Mouse (Mus musculus) CH12.LX (cell line): ENCODE measurements at regions not wholly inside any gene's neighbourhood (a gene's known extent, or its start where the extent isn't known, plus 50 kb on each side); places are given as distances from the start of the nearest gene placed in this dataset.

Experiments
- DNase-seq: peaks from one replicate; pipeline ENCODE4 v3.0.0-alpha.2; 2013; ENCODE audit errors: extremely low read depth
- H3K27ac ChIP-seq: 2 replicates; pipeline ENCODE4 v1.5.1; 2012; ENCODE audit warnings: low read depth, mild to moderate bottlenecking, control low read depth, moderate library complexity; ENCODE audit not compliant: insufficient read depth
- H3K27me3 ChIP-seq: replicated peaks from 2 replicates; pipeline ENCODE3; 2012; ENCODE audit warnings: inconsistent platforms
- H3K36me3 ChIP-seq, 2 experiments: replicated peaks in 1 of 2; 2 replicates each; pipeline versions ENCODE3 to v1.6.1; 2012; ENCODE audit warnings: inconsistent platforms in 1 of 2, low read length in 1 of 2, mild to moderate bottlenecking in 1 of 2, mixed read lengths in 1 of 2, moderate library complexity in 1 of 2; ENCODE audit not compliant: control insufficient read depth in 1 of 2, insufficient read depth in 1 of 2
- H3K4me1 ChIP-seq, 2 experiments: 2 replicates each; pipeline ENCODE4 v1.6.1; 2012; ENCODE audit warnings: inconsistent platforms in 1 of 2, moderate library complexity in 1 of 2; ENCODE audit not compliant: insufficient read depth in 2 of 2, control insufficient read depth in 1 of 2
- H3K4me2 ChIP-seq: 2 replicates; pipeline ENCODE4 v1.6.1; 2012; ENCODE audit warnings: low read depth, mild to moderate bottlenecking, control low read depth; ENCODE audit not compliant: poor library complexity, insufficient read depth, severe bottlenecking
- H3K4me3 ChIP-seq, 3 experiments: fragments of 150-350 bp in 1 of 3; sonication (generic) in 1 of 3; replicated peaks in 1 of 3; 2 replicates each; pipeline versions ENCODE3 to v1.5.1; 2011 to 2012; ENCODE audit warnings: low read depth in 2 of 3, low read length in 2 of 3, mild to moderate bottlenecking in 2 of 3, moderate library complexity in 2 of 3, control low read depth in 1 of 3, improper control_type of control experiment in 1 of 3, inconsistent platforms in 1 of 3, mixed read lengths in 1 of 3; ENCODE audit not compliant: poor library complexity in 1 of 3
- H3K79me2 ChIP-seq: replicated peaks from 2 replicates; pipeline ENCODE4 v1.6.1; 2012; ENCODE audit warnings: mild to moderate bottlenecking, moderate library complexity; ENCODE audit not compliant: control insufficient read depth, poor library complexity, insufficient read depth, severe bottlenecking; ENCODE audit errors: extremely low read depth
- H3K9ac ChIP-seq: 2 replicates; pipeline ENCODE4 v1.6.1; 2012; ENCODE audit warnings: low read depth, mild to moderate bottlenecking, control low read depth, moderate library complexity; ENCODE audit not compliant: insufficient read depth
- H3K9me3 ChIP-seq: replicated peaks from 2 replicates; pipeline ENCODE3; 2012; ENCODE audit warnings: low read length, inconsistent platforms, mixed read lengths
- BHLHE40 ChIP-seq: IDR thresholded peaks from 2 replicates; pipeline ENCODE4 v1.6.1; 2011; ENCODE audit warnings: mild to moderate bottlenecking, low read depth, low read length, improper control_type of control experiment
- CTCF ChIP-seq, 2 experiments: IDR thresholded peaks in 1 of 2; conservative IDR thresholded peaks in 1 of 2; 2 replicates each; pipeline ENCODE4 v1.5.1; 2011 to 2012; ENCODE audit warnings: low read depth in 2 of 2, low read length in 2 of 2, improper control_type of control experiment in 1 of 2, inconsistent platforms in 1 of 2, mild to moderate bottlenecking in 1 of 2, moderate library complexity in 1 of 2
- ELF1 ChIP-seq: IDR thresholded peaks from 2 replicates; pipeline ENCODE4 v1.6.1; 2014; ENCODE audit warnings: low read depth, mild to moderate bottlenecking, inconsistent platforms, low read length, improper control_type of control experiment
- JUN ChIP-seq: IDR thresholded peaks from 2 replicates; pipeline ENCODE4 v1.6.1; 2011; ENCODE audit warnings: low read depth, mild to moderate bottlenecking, low read length, improper control_type of control experiment, moderate library complexity; ENCODE audit not compliant: insufficient read depth
- MAX ChIP-seq: IDR thresholded peaks from 2 replicates; pipeline ENCODE4 v1.6.1; 2011; ENCODE audit warnings: low read length, improper control_type of control experiment
- MAZ ChIP-seq: IDR thresholded peaks from 2 replicates; pipeline ENCODE4 v1.6.1; 2012; ENCODE audit warnings: low read depth, mild to moderate bottlenecking, inconsistent platforms, low read length, improper control_type of control experiment, moderate library complexity
- MYC ChIP-seq: IDR thresholded peaks from 2 replicates; pipeline ENCODE4 v1.6.1; 2011; ENCODE audit warnings: low read depth, mild to moderate bottlenecking, improper control_type of control experiment, low read length
- NRF1 ChIP-seq: IDR thresholded peaks from 2 replicates; pipeline ENCODE4 v1.6.1; 2014; ENCODE audit warnings: low read depth, mild to moderate bottlenecking, inconsistent platforms, low read length, improper control_type of control experiment, moderate library complexity
- POLR2A ChIP-seq: IDR thresholded peaks from 2 replicates; pipeline ENCODE4 v1.6.1; 2011; ENCODE audit warnings: low read depth, mild to moderate bottlenecking, improper control_type of control experiment, low read length
- SIN3A ChIP-seq: IDR thresholded peaks from 2 replicates; pipeline ENCODE4 v1.6.1; 2012; ENCODE audit warnings: low read length, improper control_type of control experiment, inconsistent platforms
- SMC3 ChIP-seq: IDR thresholded peaks from 2 replicates; pipeline ENCODE4 v1.6.1; 2011; ENCODE audit warnings: low read depth, low read length, improper control_type of control experiment
- UBTF ChIP-seq: IDR thresholded peaks from 2 replicates; pipeline ENCODE4 v1.6.1; 2012; ENCODE audit warnings: low read depth, mild to moderate bottlenecking, inconsistent platforms, low read length, improper control_type of control experiment, moderate library complexity
- ZKSCAN1 ChIP-seq: IDR thresholded peaks from 2 replicates; pipeline ENCODE4 v1.6.1; 2012; ENCODE audit warnings: low read depth, inconsistent platforms, low read length, improper control_type of control experiment, borderline replicate concordance
- ZNF384 ChIP-seq: IDR thresholded peaks from 2 replicates; pipeline ENCODE4 v1.6.1; 2012; ENCODE audit warnings: low read depth, low read length, improper control_type of control experiment, inconsistent platforms
- dilution Hi-C: fragments of 300-500 bp; cut with MboI; formaldehyde crosslinking; loops from 2 replicates; pipeline ENCODE4 v1.14.3; 2020; ENCODE audit warnings: low sequenced_read_pairs; ENCODE audit not compliant: extremely low pct_unique_long_range_greater_than_20kb, extremely low pct_ligation_motif_present
- in situ Hi-C: fragments of 300-500 bp; cut with MboI; formaldehyde crosslinking; loops from 3 replicates; pipeline ENCODE4 v1.14.3; 2019; ENCODE audit warnings: low sequenced_read_pairs, low pct_ligation_motif_present, low pct_unique_long_range_greater_than_20kb, mixed read lengths

DNA sequence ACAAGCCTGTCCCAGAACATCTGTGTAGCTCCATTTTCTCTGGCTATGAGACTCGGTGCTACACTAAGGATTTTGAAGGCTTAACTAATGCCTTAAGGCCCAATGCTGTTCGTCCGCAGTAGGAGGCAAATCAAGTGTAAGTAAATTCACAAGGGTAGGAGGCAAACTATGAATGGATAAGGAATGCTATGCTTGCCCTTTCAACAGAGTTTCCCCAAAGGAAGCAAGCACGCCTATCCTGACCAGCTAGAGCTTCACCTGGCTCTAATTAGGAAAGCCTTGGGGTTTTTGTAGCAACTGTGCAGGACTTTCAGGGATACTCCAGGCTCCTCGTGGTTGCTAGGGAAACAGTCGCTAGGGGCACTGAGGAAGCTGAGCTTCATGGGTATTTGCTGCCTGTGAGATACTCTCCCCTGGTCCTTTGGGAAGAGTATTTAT is 532.4 kb upstream of the Pbx1 start:
- Histone ChIP-seq H3K9me3 (peaks cover 49% of the 10 kb centered on the region), H3K4me1 (no peaks in the 10 kb centered on the region), H3K4me3 (no peak overlapping the region), H3K9ac (no peak overlapping the region), H3K79me2 (no peaks in the 10 kb centered on the region), H3K27ac (no peak overlapping the region), H3K36me3 (no peaks in the 10 kb centered on the region), H3K27me3 (no peaks in the 10 kb centered on the region), H3K4me2 (no peak overlapping the region)
- TF ChIP-seq ZKSCAN1 (no peak), CTCF (conservative IDR thresholded peaks at IDR 0.05 in 1 of 2, IDR thresholded peaks at IDR 0.05 in 1 of 2; ENCODE audit: low read depth in 2 of 2, low read length in 2 of 2) (no peak), ELF1 (no peak), POLR2A (no peak), MAX (no peak), ZNF384 (no peak), SMC3 (no peak), NRF1 (no peak)
- no peak for DNase-seq
- in situ Hi-C loops, result no loop called here
- dilution Hi-C loops, result no loop called here

DNA sequence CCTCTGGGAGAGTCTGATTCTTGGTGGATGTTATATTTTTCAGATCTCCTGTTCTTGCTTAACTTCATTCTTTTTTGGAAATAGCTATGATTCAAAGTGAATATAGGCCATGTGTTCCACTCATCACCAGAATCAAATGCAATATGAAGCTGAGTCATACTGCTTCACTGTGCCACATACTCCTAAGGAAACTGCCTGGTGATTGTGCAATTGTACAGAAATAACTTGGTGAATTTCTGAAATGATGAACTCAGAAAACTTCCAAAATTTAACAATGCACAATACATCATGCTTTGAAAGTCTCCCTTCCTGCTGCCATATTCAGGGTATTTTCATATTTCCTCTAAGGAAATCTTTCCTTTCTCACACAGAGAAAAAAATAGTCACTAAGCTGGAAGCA is 518.9 kb upstream of the Pbx1 start:
- no peaks in the 10 kb centered on the region for H3K36me3 ChIP-seq
- H3K27me3 ChIP-seq, result no peaks in the 10 kb centered on the region
- H3K4me1 ChIP-seq, result no peaks in the 10 kb centered on the region
- no peak for TF ChIP-seq UBTF
- no peak for TF ChIP-seq MAZ
- no peak for TF ChIP-seq MYC
- no peak for TF ChIP-seq POLR2A
- no peak for TF ChIP-seq BHLHE40
- H3K4me3 ChIP-seq, result no peak overlapping the region
- in situ Hi-C loops, result no loop called here
- no peak for DNase-seq
- H3K27ac ChIP-seq, result no peak overlapping the region
- no peak overlapping the region for H3K9ac ChIP-seq
- H3K4me2 ChIP-seq, result no peak overlapping the region
- dilution Hi-C loops, result no loop called here
- peaks cover 26% of the 10 kb centered on the region for H3K9me3 ChIP-seq
- no peaks in the 10 kb centered on the region for H3K79me2 ChIP-seq

DNA sequence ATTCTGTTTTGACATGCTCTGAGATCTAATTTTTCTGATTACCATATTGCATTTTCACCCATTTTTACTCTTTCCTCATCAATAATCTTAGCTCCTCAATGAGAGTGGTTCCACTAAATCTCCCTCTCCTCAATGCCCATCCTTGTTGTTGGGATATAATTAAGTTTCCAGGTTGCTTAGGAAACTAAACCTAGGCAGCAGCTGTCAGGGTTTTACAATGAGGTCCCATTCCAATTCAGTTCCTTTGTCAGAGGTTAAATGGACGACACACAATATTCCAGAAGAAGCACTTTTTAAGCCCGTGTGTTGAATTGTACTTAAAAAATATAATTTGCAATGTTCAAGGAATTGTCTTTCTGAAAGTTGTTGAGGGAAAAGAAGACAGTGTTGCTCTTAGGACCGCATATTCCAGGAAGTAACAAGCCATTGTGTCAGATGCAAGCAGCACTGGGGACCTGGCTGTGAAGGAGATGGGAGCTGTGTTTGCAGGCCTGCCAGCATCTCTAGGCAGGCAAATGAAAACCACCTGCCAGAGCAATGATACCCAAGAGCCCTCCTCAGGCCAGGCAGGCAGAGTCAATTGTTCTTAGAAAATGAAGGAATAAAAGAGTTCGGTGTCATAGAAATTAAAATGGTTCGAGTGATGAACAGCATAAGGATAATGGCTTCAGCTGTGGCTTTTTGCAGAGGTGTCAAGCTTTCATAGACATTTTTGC is 492.2 kb upstream of the Pbx1 start:
- H3K79me2 ChIP-seq, result no peaks in the 10 kb centered on the region
- DNase-seq, result no peak
- H3K4me2 ChIP-seq, result no peak overlapping the region
- TF ChIP-seq ZNF384 (no peak), JUN (no peak), ELF1 (no peak), SIN3A (no peak)
- TF ChIP-seq, all 38 proteins: peak for 0
- H3K27ac ChIP-seq, result no peak overlapping the region
- H3K36me3 ChIP-seq, result no peaks in the 10 kb centered on the region
- no peaks in the 10 kb centered on the region for H3K4me1 ChIP-seq
- H3K9ac ChIP-seq, result no peak overlapping the region
- dilution Hi-C loops, result no loop called here
- no peaks in the 10 kb centered on the region for H3K27me3 ChIP-seq
- in situ Hi-C loops, result no loop called here
- H3K4me3 ChIP-seq, result no peak overlapping the region
- H3K9me3 ChIP-seq, result peaks cover 17% of the 10 kb centered on the region
